Mouse (Mus musculus) liver, embryonic 14.5 days (tissue): ENCODE measurements around the gene Dnah10.

Experiments used
- CTCF ChIP-seq: IDR thresholded peaks from 2 replicates; pipeline ENCODE4 v1.5.1; 2016; ENCODE audit warnings: antibody characterized with exemption, low read depth, control low read depth
- EP300 ChIP-seq: IDR thresholded peaks from 2 replicates; pipeline ENCODE4 v1.6.1; 2016; ENCODE audit warnings: antibody characterized with exemption, low read depth

DNA sequence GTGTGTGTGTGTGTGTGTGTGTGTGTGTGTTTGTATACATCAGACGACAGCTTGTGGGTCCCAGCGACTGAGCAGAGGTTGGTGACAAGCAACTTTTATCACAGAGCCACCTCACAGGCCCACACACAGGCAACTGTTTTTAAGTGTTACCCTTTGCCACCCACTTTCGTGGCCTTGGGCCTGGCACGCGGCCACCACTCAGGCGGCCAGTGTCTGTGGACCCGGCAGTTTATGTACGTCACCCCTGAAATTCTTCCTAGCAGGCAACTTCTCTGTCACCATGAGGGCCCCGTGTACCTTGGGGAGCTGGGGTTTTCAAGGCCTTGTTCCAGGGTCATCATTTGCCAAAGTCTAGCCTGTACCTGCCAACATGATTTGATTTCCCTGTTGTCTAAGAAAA lies 26.8 kb downstream of the Dnah10 start:
- TF ChIP-seq CTCF, result no peak
- TF ChIP-seq EP300, result no peak
